In genomic region chrX:106017102-106017501, GRCm38 (mm10) we compare ENCODE assay signal across 8 mouse cellular contexts. TPM values are rescaled to one million over a fixed set of nuclear protein-coding genes. Genes with fewer than 3 reads are reported as not detected.
DNase-seq lines count a peak whose midpoint lies in the region; ATAC-seq and TF ChIP-seq lines count a peak whose summit lies in the region.
"Had no signal": no experiment of that assay in that cellular context is flagged by ENCODE, and none has a peak within 500 bp of the region (broad histone marks: within the 10 kb centered on the region; RNA-seq: fewer than 3 reads in every experiment).

No protein-coding gene starts in this region.

- WGBS in forebrain, embryonic 11.5 days: 94% methylated on average over 3 of the region's 3 CpGs
- 78% methylated on average over 3 of the region's 3 CpGs for WGBS in intestine, embryonic 14.5 days
- 86% methylated on average over 3 of the region's 3 CpGs for WGBS in neural tube, embryonic 13.5 days

- no peak overlapping the region for H3K9ac ChIP-seq in forebrain, embryonic 11.5 days (ENCODE audit: low read length)
- H3K9ac ChIP-seq in intestine, embryonic 14.5 days (ENCODE audit: low read length): no peak overlapping the region
- H3K9ac ChIP-seq in neural tube, embryonic 13.5 days: no peak overlapping the region

- no peak overlapping the region for H3K27ac ChIP-seq in left cerebral cortex, adult 2 months
- no peak overlapping the region for H3K27ac ChIP-seq in forebrain, embryonic 11.5 days (ENCODE audit: low read depth, low read length)
- no peak overlapping the region for H3K27ac ChIP-seq in intestine, embryonic 14.5 days (ENCODE audit: low read depth)
- no peak overlapping the region for H3K27ac ChIP-seq in neural tube, embryonic 13.5 days (replicated peaks)

- no peaks in the 10 kb centered on the region for H3K9me3 ChIP-seq in forebrain, embryonic 11.5 days (ENCODE audit: control insufficient read depth, low read length)
- no peaks in the 10 kb centered on the region for H3K9me3 ChIP-seq in intestine, embryonic 14.5 days (ENCODE audit: control insufficient read depth, low read length)
- no peaks in the 10 kb centered on the region for H3K9me3 ChIP-seq in neural tube, embryonic 13.5 days

- ATAC-seq in forebrain, embryonic 11.5 days (replicated peaks; ENCODE audit: low FRiP score): no peak
- ATAC-seq in intestine, embryonic 14.5 days (replicated peaks; ENCODE audit: low FRiP score, low TSS enrichment, low read depth): no peak
- no peak for ATAC-seq in neural tube, embryonic 13.5 days (ENCODE audit: low read depth)

- no peak for DNase-seq in left cerebral cortex, adult 2 months (ENCODE audit: extremely low spot score in 1 of 2, low spot score in 2 of 2)
- no peak for DNase-seq in left cerebral cortex, postnatal 10 days (ENCODE audit: extremely low spot score in 1 of 2, low spot score in 2 of 2)
- DNase-seq in forebrain, embryonic 11.5 days (ENCODE audit: low spot score): no peak
- no peak for DNase-seq in intestine, embryonic 14.5 days (ENCODE audit: low spot score)
- no peak for DNase-seq in urinary bladder, postnatal 10 days (ENCODE audit: low spot score)
- DNase-seq in cerebellum, adult 8-10 months: no peak
- DNase-seq: layer of hippocampus, adult 9-11 months had no signal

- no peak for TF ChIP-seq CTCF in left cerebral cortex, adult 2 months (IDR thresholded peaks at IDR 0.05)

- H3K36me3 ChIP-seq in forebrain, embryonic 11.5 days (ENCODE audit: control insufficient read depth, insufficient read depth, low read length): no peaks in the 10 kb centered on the region; the same call in 1 of the 2 replicates
- peaks cover 15% of the 10 kb centered on the region; the same call in 1 of the 2 replicates for H3K36me3 ChIP-seq in intestine, embryonic 14.5 days (ENCODE audit: control insufficient read depth, insufficient read depth, low read length)
- H3K36me3 ChIP-seq in neural tube, embryonic 13.5 days: peaks cover 17% of the 10 kb centered on the region; the same call in 1 of the 2 replicates

- H3K4me2 ChIP-seq in forebrain, embryonic 11.5 days (ENCODE audit: low read depth, low read length, severe bottlenecking): peak overlapping the region; percentile 8; the same call in 1 of the 2 replicates
- peak overlapping the region; percentile 55 for H3K4me2 ChIP-seq in intestine, embryonic 14.5 days (ENCODE audit: low read length)
- peak overlapping the region; percentile 55 for H3K4me2 ChIP-seq in neural tube, embryonic 13.5 days

- no peaks in the 10 kb centered on the region for H3K27me3 ChIP-seq in forebrain, embryonic 11.5 days (ENCODE audit: control insufficient read depth, insufficient read depth, low read length)
- no peaks in the 10 kb centered on the region for H3K27me3 ChIP-seq in intestine, embryonic 14.5 days (replicated peaks; ENCODE audit: control insufficient read depth, insufficient read depth, low read length)
- H3K27me3 ChIP-seq in neural tube, embryonic 13.5 days: no peaks in the 10 kb centered on the region

- H3K4me1 ChIP-seq in forebrain, embryonic 11.5 days (replicated peaks; ENCODE audit: control insufficient read depth, insufficient read depth, low read length): no peaks in the 10 kb centered on the region
- no peaks in the 10 kb centered on the region; the same call in 1 of the 2 replicates for H3K4me1 ChIP-seq in intestine, embryonic 14.5 days (replicated peaks; ENCODE audit: control insufficient read depth, insufficient read depth, low read length)
- H3K4me1 ChIP-seq in neural tube, embryonic 13.5 days (replicated peaks): peaks cover 8% of the 10 kb centered on the region

- peak overlapping the region; percentile 60 for H3K4me3 ChIP-seq in left cerebral cortex, adult 2 months
- no peak overlapping the region for H3K4me3 ChIP-seq in forebrain, embryonic 11.5 days (ENCODE audit: low read depth, low read length)
- no peak overlapping the region for H3K4me3 ChIP-seq in intestine, embryonic 14.5 days (ENCODE audit: low read depth, low read length)
- no peak overlapping the region for H3K4me3 ChIP-seq in neural tube, embryonic 13.5 days

- intact Hi-C loops in left cerebral cortex, adult 2 months (cut with DNase I): no loop called here
- intact Hi-C loops in left cerebral cortex, postnatal 10 days (cut with DNase I): loop anchor here (10.0 kb wide), 1 partner anchor 892 kb away; the partner anchor contains the start of gene Magee1

RNA-seq across cellular contexts. Expression of gene Cox7b, which starts 1.6 kb away (rescaled TPM):
- total RNA-seq in left cerebral cortex, adult 2 months (2021): 100 to 1,000 TPM; 300 to 319 TPM
- total RNA-seq in left cerebral cortex, postnatal 10 days (2021): 100 to 1,000 TPM; 354 to 375 TPM
- 258 and 277 TPM in 2 replicates for polyA plus RNA-seq in forebrain, embryonic 11.5 days (2014; fragmentation: Nextera tagmentation; extraction: Ambion mirVana)
- 440 and 472 TPM in 2 replicates for polyA plus RNA-seq in intestine, embryonic 14.5 days (2014; fragmentation: Nextera tagmentation; extraction: Ambion mirVana)
- polyA plus RNA-seq in neural tube, embryonic 13.5 days (2015; fragmentation: Nextera tagmentation; extraction: Ambion mirVana): 418 and 442 TPM in 2 replicates

RNA-seq across cellular contexts. Expression of gene Magt1, which starts 5.4 kb away (rescaled TPM):
- total RNA-seq in left cerebral cortex, adult 2 months (2021): 10 to 100 TPM; 12.5 to 13.6 TPM
- 10 to 100 TPM; 10.1 to 14.5 TPM for total RNA-seq in left cerebral cortex, postnatal 10 days (2021)
- polyA plus RNA-seq in forebrain, embryonic 11.5 days (2014; fragmentation: Nextera tagmentation; extraction: Ambion mirVana): 39.0 and 45.6 TPM in 2 replicates
- polyA plus RNA-seq in intestine, embryonic 14.5 days (2014; fragmentation: Nextera tagmentation; extraction: Ambion mirVana): 59.5 and 63.6 TPM in 2 replicates
- 27.3 and 34.4 TPM in 2 replicates for polyA plus RNA-seq in neural tube, embryonic 13.5 days (2015; fragmentation: Nextera tagmentation; extraction: Ambion mirVana)

RNA-seq across cellular contexts. Expression of gene Atp7a, which starts 10.0 kb away (rescaled TPM):
- total RNA-seq in left cerebral cortex, adult 2 months (2021): 1 to 10 TPM; 7.4 to 8.5 TPM
- 1 to 10 TPM; 7.7 to 8.1 TPM for total RNA-seq in left cerebral cortex, postnatal 10 days (2021)
- polyA plus RNA-seq in forebrain, embryonic 11.5 days (2014; fragmentation: Nextera tagmentation; extraction: Ambion mirVana): 21.8 and 22.0 TPM in 2 replicates
- polyA plus RNA-seq in intestine, embryonic 14.5 days (2014; fragmentation: Nextera tagmentation; extraction: Ambion mirVana): 30.1 and 35.9 TPM in 2 replicates
- 14.8 and 16.2 TPM in 2 replicates for polyA plus RNA-seq in neural tube, embryonic 13.5 days (2015; fragmentation: Nextera tagmentation; extraction: Ambion mirVana)
